Mouse (Mus musculus): Measurements from ENCODE around the gene Jpt1.

DNA sequence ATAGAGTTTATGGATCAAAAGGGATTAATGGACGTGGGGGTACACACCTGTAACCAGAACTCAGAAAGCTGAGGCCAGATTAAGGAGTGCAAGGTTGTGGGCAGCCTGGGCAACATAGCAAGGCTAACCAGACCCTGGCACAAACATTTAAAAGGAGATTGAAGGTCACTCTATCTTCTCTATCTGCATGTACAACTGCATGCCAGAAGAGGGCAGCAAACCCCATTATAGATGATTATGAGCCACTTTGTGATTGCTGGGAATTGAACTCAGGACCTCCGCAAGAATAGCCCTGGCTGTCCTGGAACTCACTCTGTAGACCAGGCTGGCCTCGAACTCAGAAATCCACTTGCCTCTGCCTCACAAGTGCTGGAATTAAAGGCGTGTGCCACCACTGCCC, 38.6 kb upstream of the Jpt1 start:
- TF ChIP-seq EP300 (IDR thresholded peaks at IDR 0.05; ENCODE audit: insufficient read depth, low read depth, low read length) = no peak
- TF ChIP-seq CTCF (IDR thresholded peaks at IDR 0.05; ENCODE audit: low read depth, low read length) = peak; percentile 10
